Mouse (Mus musculus) left cerebral cortex, adult 2 months (tissue): Measurements from ENCODE around the gene Tceal8. TPM values are rescaled to one million over a fixed set of nuclear protein-coding genes. Genes with fewer than 3 reads are reported as not detected.
"Not testable (repeated sequence)": the region's sequence is repeated elsewhere in the genome, so short reads cannot be mapped to it uniquely, and the experiment has no call there.

ENCODE experiments used
- DNase-seq, 2 experiments: peaks; one replicate each; pipeline ENCODE4 v3.0.0; 2021 to 2022; ENCODE audit warnings: low spot score in 2 of 2, mixed read lengths in 1 of 2; ENCODE audit errors: extremely low spot score in 1 of 2
- H3K27ac ChIP-seq: fragments of 200-600 bp; 2 replicates; pipeline ENCODE4 v1.8.1; 2022
- H3K4me3 ChIP-seq: fragments of 200-600 bp; 2 replicates; pipeline ENCODE4 v1.8.1; 2022
- CTCF ChIP-seq: fragments of 200-600 bp; IDR thresholded peaks from 2 replicates; pipeline ENCODE4 v1.8.1; 2022; ENCODE audit warnings: antibody characterized with exemption, mild to moderate bottlenecking, moderate library complexity
- intact Hi-C: fragments of 180-260 bp; cut with DNase I; formaldehyde crosslinking; loops from one replicate; pipeline ENCODE4 v1.15.1; 2025
- long read RNA-seq, 2 experiments: library from polyadenylated mRNA; stranded (forward); transcript quantifications; one replicate each; pipeline ENCODE4 v2.0.0; 2021; ENCODE audit warnings: borderline mapping rate in 2 of 2
- total RNA-seq, 2 experiments: library from RNA; stranded (reverse); gene quantifications; 2 replicates each; pipeline ENCODE4 v1.2.3; 2021

Gene Tceal8
- total RNA-seq: 10 to 100 TPM; 30.8 to 39.2 TPM
- long read RNA-seq, experiment 1, transcript Tceal8-201 (3 exons, 1,250 nt): major isoform, 26 of 27 reads
- long read RNA-seq, experiment 1, partial matches to known transcripts: 0 of 27 reads
- long read RNA-seq, experiment 1, other reads (novel, unspliced or antisense): 1 of 27 reads
- long read RNA-seq, experiment 2, transcript Tceal8-201 (3 exons, 1,250 nt): major isoform, 17 of 19 reads
- long read RNA-seq, experiment 2, partial matches to known transcripts: 2 of 19 reads
- long read RNA-seq, experiment 2, other reads (novel, unspliced or antisense): 0 of 19 reads

DNA sequence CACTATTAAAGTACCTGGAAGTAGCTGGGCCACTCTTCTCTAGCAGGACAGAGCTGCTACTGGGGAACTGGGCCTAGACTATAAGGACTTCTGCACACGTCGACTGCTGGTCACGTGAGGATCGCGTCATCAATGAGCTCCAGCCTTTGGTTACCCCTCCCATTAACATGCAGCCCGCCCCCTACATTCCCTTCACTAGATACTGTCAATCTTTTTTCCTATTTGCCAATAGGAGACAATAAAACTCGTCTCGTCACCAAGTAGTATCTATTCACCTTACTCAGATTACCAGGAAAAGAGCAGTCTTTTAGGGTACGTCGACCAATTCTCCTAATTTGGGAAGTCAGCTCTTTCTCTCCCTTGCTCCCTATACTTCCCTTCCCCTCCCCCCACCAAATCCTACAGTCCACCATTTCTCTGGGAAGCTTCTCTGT, at the start of gene Tceal8:
TSS of gene Tceal8 (minus strand) at position 225 of the 434 bp plus-strand sequence.
- H3K4me3 ChIP-seq: peak within 1 kb of the TSS; percentile 49
- intact Hi-C loops: no loop called here

DNA sequence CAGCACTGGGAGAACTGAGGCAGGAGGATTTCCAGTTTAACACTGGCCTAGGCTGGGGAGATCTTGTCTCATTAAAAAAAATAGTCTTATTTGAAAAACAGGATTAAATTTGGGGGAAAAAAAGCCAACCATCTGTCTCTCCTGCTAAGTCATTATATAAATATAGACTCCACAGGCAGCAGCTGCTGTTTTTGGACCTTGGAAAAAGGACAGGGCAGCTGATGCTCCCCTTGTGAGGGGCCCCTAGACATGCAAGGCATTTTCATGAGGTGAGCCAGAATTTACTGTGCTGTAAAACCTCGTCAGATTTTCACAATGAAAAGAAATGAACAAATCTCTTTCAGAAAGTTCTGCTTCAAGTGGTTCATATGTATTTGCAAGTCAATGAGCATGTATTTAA, 44.2 kb upstream of the Tceal8 start:
- H3K4me3 ChIP-seq: no peak overlapping the region
- no peak for TF ChIP-seq CTCF
- no peak for DNase-seq
- H3K27ac ChIP-seq: no peak overlapping the region
- intact Hi-C loops: no loop called here

More for the DNA sequence above, at the start of gene Tceal8:
- TF ChIP-seq CTCF: no peak
- peak; percentile 57 to 69 for DNase-seq
- H3K27ac ChIP-seq: peak within 1 kb of the TSS; percentile 69

DNA sequence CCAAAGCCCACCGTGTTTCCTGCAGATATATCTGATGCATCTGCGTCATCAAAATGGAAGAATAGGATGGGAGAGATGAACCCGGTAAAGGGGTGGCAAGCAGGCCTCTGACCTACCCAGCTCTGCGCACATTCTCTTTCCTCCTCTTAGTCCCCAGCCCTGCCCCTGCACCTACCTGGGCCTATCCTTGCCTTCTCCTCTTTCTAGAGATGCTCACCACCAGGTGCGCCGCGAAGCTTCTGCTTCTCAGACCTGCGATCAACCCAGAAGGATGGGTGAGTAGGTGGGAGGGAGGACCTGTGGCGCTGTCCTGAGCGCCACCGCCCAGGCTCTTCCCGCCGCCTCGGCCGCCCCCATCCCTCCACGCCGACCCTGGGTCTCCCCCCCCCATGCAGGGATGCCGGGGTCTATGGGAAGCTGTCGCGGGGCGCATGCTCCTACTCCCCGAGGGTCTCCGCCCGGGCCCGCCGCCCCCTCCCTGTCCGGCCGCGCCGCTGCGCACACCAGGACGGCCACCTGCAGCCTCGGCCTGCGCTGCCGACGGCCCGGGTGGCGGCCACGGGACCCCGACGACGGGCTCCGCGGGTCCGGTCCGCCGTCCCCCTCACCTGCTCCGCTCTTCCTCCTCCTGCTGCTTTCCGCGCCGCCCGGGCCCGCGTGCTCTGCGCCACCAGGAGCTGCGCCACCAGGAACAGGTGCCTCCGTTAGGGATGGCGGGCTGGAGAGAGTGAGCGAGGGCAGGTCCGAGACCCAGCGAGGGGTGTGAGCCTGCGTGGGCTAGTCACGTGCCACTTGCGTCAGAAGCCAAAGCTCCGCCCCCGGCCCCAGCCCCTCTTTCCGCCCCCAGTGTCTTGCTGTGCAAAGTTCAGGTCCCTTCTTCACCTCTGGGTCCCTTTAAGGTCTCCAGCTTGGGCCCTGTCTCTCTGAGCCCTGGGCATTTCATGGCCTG, 42.9 kb upstream of the Tceal8 start, which contains the start of the genes Tceal7 and Bex1:
TSS of gene Tceal7 (plus strand) at position 51 of the 949 bp plus-strand sequence.
TSS of gene Bex1 (minus strand) at position 785 of the 949 bp plus-strand sequence.
- intact Hi-C loops: not testable (repeated sequence)

DNA sequence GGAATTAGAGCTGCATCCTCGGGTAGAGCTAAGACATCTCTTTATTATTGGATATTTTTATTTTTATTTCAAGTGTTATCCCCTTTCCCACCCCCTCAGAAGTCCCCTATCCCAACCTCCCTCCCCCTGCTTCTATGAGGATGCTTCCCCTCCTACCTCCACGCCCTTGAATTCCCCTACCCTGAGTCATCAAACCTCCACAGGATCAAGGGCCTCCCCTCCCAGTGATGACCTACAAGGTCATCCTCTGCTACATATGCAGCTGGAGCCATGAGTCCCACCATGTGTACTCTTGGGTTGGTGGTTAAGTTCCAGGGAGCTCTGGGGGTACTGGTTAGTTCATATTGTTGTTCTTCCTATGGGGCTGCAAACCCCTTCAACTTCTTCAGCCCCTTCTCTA, 41.3 kb upstream of the Tceal8 start:
- intact Hi-C loops: no loop called here
- no peak overlapping the region for H3K27ac ChIP-seq
- no peak for TF ChIP-seq CTCF
- DNase-seq: no peak
- H3K4me3 ChIP-seq: no peak overlapping the region

More for the DNA sequence above, 42.9 kb upstream of the Tceal8 start, which contains the start of the genes Tceal7 and Bex1:
- Histone ChIP-seq H3K4me3 (peak within 1 kb of the TSS; percentile 40), H3K27ac (peak within 1 kb of the TSS; percentile 50; the same call in 1 of the 2 replicates)
- DNase-seq: not testable (repeated sequence)

DNA sequence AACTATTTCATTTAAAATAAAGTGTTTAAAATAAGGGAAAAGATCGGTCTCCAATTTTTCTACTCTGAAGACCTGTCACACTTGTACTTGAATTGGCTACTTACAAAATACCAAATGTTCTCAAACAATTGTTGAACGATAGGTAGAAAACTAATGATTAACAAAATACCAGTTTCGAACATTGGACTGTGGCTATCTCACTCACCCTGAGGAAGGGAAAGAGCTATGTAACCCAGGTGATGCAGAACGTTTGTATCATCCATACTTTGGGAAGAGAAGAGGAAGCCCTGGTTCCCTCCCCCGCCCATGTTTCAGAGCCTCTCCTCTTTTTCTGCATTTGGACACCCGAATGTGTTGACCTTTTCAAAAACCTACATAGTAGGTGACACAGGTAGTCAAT, 32.3 kb upstream of the Tceal8 start:
- TF ChIP-seq CTCF: no peak
- no peak overlapping the region; the same call in 1 of the 2 replicates for H3K27ac ChIP-seq
- intact Hi-C loops: no loop called here
- no peak for DNase-seq
- no peak overlapping the region for H3K4me3 ChIP-seq

DNA sequence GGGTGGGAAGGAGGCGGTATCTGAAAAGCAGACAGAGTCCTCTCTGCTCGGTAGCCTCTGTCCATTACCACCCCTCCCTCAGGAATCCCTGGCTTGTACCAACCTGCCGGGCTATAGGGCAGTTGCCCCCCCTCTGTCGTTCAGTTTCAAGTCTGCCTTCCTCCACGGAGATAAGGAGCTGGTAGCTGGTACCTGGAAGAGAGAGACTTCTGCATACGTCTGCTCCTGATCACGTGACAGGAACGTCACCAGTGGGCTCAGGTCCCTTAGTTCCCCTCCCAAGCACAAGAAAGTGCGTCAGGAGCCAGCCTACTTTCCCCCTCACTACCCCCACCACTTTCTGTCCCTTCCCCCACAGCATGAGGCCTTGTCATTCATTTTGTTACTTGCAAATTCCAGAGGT, 31.5 kb upstream of the Tceal8 start, which contains the start of gene Tceal5:
TSS of gene Tceal5 (minus strand) at position 213 of the 403 bp plus-strand sequence.
- H3K27ac ChIP-seq: peak within 1 kb of the TSS; percentile 82
- DNase-seq: peak; percentile 33 to 52
- TF ChIP-seq CTCF: no peak
- intact Hi-C loops: no loop called here
- H3K4me3 ChIP-seq: peak within 1 kb of the TSS; percentile 54

DNA sequence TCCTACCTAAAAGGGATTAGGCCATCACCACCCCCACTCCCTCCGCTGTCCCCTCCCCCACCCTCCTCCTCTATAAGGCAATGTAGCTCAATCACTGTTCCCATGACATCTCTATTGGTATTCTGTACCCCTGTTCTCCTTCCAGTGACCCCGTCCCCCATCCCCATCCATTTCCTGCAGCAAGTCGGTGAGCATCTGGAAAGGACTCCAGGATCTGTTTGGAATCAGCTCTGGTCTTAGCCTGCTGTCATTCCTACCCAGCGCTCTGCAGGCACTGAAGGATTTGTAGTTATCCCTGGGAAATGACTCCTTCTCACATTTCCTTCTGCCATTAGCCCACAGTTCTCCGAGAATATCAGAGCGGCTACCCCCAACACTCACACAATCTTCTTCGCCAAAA, 31.1 kb upstream of the Tceal8 start:
- intact Hi-C loops: no loop called here

DNA sequence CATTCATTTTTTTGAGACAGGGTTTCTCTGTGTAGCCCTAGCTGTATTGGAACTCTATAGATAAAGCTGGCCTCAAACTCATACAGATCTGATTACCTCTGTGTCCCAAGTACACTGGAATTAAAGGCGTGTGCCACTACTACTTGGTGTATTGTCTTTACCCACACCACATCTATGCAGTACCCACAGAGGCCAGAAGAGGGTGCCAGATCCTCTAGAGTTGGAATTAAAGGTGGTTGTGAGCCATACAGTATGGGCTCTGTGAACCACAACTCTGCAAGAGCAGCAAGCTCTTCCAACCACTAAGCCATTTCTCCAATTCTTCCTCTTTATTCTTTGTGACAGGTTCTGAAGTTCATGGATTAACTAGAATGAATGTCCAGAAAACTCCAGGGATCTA, 24.7 kb upstream of the Tceal8 start:
- intact Hi-C loops: no loop called here
- Histone ChIP-seq H3K27ac (no peak overlapping the region), H3K4me3 (no peak overlapping the region)
- peak; percentile 54 for TF ChIP-seq CTCF
- DNase-seq: peak in 1 of 2 experiments; percentile 28

More for the DNA sequence above, 31.1 kb upstream of the Tceal8 start:
- Histone ChIP-seq H3K4me3 (peak overlapping the region; percentile 54), H3K27ac (peak overlapping the region; percentile 82)
- TF ChIP-seq CTCF: no peak
- no peak for DNase-seq

DNA sequence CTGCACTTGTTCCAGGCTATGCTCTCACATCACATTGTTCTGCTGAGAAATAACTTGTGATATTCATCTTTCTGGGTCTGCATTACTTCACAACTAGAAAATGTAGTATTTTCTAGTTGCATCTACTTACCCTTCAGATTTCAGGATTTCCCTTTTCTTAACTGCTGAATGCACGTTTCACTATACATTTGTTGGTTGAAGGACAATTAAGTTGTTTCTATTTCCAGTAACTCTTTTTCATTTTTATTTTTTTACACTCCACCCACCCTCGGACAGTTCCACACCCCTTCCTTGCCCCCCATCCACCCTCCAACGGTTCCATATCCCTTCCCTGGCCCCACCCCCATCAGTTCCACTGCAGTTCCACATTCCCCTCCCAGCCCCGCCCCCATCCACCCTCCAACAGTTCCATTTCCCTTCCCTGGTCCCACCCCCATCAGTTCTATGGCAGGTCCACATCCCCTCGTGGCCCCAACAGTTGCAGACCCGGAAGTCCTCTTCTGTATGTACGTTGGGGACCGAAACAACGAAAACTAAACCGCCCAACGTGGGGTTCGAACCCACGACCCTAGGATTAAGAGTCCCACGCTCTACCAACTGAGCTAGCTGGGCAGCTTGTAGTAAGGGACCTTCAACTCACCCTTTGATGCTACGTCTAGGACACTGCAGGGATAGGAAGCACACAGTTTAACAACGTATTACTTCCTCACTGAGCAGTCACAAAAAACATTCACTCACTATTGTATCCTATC, 23.2 kb upstream of the Tceal8 start:
- no peak overlapping the region for H3K27ac ChIP-seq
- intact Hi-C loops: no loop called here
- no peak for TF ChIP-seq CTCF
- H3K4me3 ChIP-seq: no peak overlapping the region
- no peak for DNase-seq

DNA sequence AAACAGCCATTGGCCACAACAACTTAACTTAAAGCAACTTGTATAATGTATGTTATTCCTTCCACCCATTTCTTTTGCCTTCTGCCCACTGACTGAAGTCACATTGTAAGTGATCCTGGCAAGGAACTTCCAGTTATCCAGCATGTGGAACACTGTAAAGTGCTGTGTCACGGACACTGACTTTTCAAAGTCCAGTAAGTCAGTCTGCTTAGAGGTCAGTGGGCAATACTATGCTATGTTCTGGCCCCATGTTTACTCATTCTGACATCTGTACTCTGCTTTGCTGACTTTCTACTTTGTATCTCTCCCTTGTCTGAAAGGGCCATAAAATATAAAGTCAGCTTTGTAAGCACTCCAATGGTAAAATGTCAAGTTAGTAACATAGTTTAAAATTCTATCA, 11.0 kb upstream of the Tceal8 start:
- Histone ChIP-seq H3K4me3 (no peak overlapping the region), H3K27ac (no peak overlapping the region)
- intact Hi-C loops: no loop called here
- TF ChIP-seq CTCF: no peak
- no peak for DNase-seq

DNA sequence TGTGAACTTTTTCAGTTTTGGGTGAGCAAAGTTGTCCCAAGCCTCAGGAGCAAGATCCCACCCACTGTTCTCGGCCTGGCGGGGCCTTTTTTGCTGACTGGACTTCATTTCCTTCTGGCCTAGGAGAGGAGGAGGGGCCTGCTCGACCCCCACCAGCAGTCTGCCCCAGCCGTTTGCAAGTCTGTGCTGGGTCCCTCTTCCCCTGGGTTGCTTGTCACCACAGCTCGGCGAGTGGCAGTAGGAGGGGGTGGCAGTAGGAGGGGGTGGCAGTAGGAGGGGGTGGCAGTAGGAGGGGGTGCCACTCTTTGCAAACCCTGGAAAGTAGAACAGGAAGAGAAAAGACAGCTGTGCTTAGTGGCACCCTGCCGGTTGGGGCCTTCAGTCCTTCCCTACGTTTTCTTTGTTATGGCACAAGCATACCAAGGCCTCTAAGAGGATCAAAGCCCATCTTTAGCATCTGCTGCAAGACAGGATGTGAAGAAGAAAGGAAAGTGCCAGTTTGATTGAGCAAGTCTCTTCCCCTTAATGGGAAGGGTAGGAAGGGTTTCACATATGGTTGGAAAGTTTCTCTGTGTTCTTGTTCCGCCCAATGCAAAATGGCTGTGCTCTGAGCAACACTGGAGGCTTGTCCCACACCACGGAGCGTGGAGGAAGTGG, 8.9 kb upstream of the Tceal8 start:
- DNase-seq: no peak
- H3K4me3 ChIP-seq: no peak overlapping the region
- H3K27ac ChIP-seq: no peak overlapping the region
- intact Hi-C loops: no loop called here
- no peak for TF ChIP-seq CTCF
